Mouse (Mus musculus): ENCODE data around the gene Myo1e. TPM values are rescaled to one million over a fixed set of nuclear protein-coding genes. Genes with fewer than 3 reads are reported as not detected.

Gene Myo1e
- polyA plus RNA-seq, 1 experiment from 2014 or later: 5.9 TPM

- DNase-seq (ENCODE audit: low spot score): no peak
- 48% methylated on average over 18 of the region's 18 CpGs for WGBS
- H3K9me3 ChIP-seq (ENCODE audit: control insufficient read depth, low read length): no peaks in the 10 kb centered on the region
- no peak overlapping the region for H3K4me3 ChIP-seq (ENCODE audit: low read depth, low read length)
- peak overlapping the region; percentile 52 for H3K27ac ChIP-seq (ENCODE audit: low read depth, low read length)
- H3K36me3 ChIP-seq (ENCODE audit: control insufficient read depth, insufficient read depth, low read length): 0 out of 2 replicates have a peak, but pooled peaks cover 2% of the 10 kb centered on the region
- H3K9ac ChIP-seq (ENCODE audit: low read depth, low read length): 0 out of 2 replicates have a peak overlapping the region, but pooled peaks have one; percentile 20
- H3K4me2 ChIP-seq: peak overlapping the region; percentile 33; the same call in 1 of the 2 replicates
- no peaks in the 10 kb centered on the region; the same call in 1 of the 2 replicates for H3K27me3 ChIP-seq (replicated peaks; ENCODE audit: control insufficient read depth, insufficient read depth, low read length)
- H3K4me1 ChIP-seq (replicated peaks; ENCODE audit: control insufficient read depth, insufficient read depth, low read length): peaks cover 11% of the 10 kb centered on the region
- peak; percentile 80 for ATAC-seq (replicated peaks; ENCODE audit: low FRiP score)
Observed at GRCm38 (mm10) chr9:70384958-70385728, 178.0 kb downstream of the Myo1e start.

- Histone ChIP-seq H3K36me3 (ENCODE audit: control insufficient read depth, insufficient read depth, low read length) (no peaks in the 10 kb centered on the region), H3K27ac (ENCODE audit: low read depth, low read length) (no peak overlapping the region), H3K4me3 (ENCODE audit: low read depth, low read length) (no peak overlapping the region), H3K9me3 (ENCODE audit: control insufficient read depth, low read length) (no peaks in the 10 kb centered on the region), H3K27me3 (replicated peaks; ENCODE audit: control insufficient read depth, insufficient read depth, low read length) (no peaks in the 10 kb centered on the region; the same call in 1 of the 2 replicates), H3K4me2 (no peak overlapping the region), H3K9ac (ENCODE audit: low read depth, low read length) (no peak overlapping the region), H3K4me1 (replicated peaks; ENCODE audit: control insufficient read depth, insufficient read depth, low read length) (peaks cover 9% of the 10 kb centered on the region)
- DNase-seq (ENCODE audit: low spot score) (no peak), ATAC-seq (replicated peaks; ENCODE audit: low FRiP score) (no peak)
- 78% methylated on average over 4 of the region's 4 CpGs for WGBS
Observed at GRCm38 (mm10) chr9:70387410-70388119, 180.4 kb downstream of the Myo1e start.

- Histone ChIP-seq H3K9me3 (ENCODE audit: control insufficient read depth, low read length) (no peaks in the 10 kb centered on the region), H3K9ac (ENCODE audit: low read depth, low read length) (no peak overlapping the region), H3K4me3 (ENCODE audit: low read depth, low read length) (no peak overlapping the region), H3K27ac (ENCODE audit: low read depth, low read length) (no peak overlapping the region), H3K4me2 (no peak overlapping the region), H3K27me3 (replicated peaks; ENCODE audit: control insufficient read depth, insufficient read depth, low read length) (no peaks in the 10 kb centered on the region; the same call in 1 of the 2 replicates), H3K36me3 (ENCODE audit: control insufficient read depth, insufficient read depth, low read length) (no peaks in the 10 kb centered on the region), H3K4me1 (replicated peaks; ENCODE audit: control insufficient read depth, insufficient read depth, low read length) (peaks cover 6% of the 10 kb centered on the region)
- DNase-seq (ENCODE audit: low spot score) (no peak), ATAC-seq (replicated peaks; ENCODE audit: low FRiP score) (no peak)
- WGBS: 79% methylated on average over 3 of the region's 3 CpGs
Observed at GRCm38 (mm10) chr9:70389548-70389947, 182.4 kb downstream of the Myo1e start.

GRCm38 (mm10) chr9:70391042-70391441 lies 183.9 kb downstream of the Myo1e start:
- Histone ChIP-seq H3K9me3 (ENCODE audit: control insufficient read depth, low read length) (no peaks in the 10 kb centered on the region), H3K4me3 (ENCODE audit: low read depth, low read length) (no peak overlapping the region), H3K9ac (ENCODE audit: low read depth, low read length) (no peak overlapping the region), H3K36me3 (ENCODE audit: control insufficient read depth, insufficient read depth, low read length) (no peaks in the 10 kb centered on the region), H3K27me3 (replicated peaks; ENCODE audit: control insufficient read depth, insufficient read depth, low read length) (no peaks in the 10 kb centered on the region; the same call in 1 of the 2 replicates), H3K4me1 (replicated peaks; ENCODE audit: control insufficient read depth, insufficient read depth, low read length) (no peaks in the 10 kb centered on the region), H3K27ac (ENCODE audit: low read depth, low read length) (no peak overlapping the region), H3K4me2 (no peak overlapping the region)
- DNase-seq (ENCODE audit: low spot score): no peak
- ATAC-seq (replicated peaks; ENCODE audit: low FRiP score): no peak
- 81% methylated on average over 5 of the region's 5 CpGs for WGBS

DNA sequence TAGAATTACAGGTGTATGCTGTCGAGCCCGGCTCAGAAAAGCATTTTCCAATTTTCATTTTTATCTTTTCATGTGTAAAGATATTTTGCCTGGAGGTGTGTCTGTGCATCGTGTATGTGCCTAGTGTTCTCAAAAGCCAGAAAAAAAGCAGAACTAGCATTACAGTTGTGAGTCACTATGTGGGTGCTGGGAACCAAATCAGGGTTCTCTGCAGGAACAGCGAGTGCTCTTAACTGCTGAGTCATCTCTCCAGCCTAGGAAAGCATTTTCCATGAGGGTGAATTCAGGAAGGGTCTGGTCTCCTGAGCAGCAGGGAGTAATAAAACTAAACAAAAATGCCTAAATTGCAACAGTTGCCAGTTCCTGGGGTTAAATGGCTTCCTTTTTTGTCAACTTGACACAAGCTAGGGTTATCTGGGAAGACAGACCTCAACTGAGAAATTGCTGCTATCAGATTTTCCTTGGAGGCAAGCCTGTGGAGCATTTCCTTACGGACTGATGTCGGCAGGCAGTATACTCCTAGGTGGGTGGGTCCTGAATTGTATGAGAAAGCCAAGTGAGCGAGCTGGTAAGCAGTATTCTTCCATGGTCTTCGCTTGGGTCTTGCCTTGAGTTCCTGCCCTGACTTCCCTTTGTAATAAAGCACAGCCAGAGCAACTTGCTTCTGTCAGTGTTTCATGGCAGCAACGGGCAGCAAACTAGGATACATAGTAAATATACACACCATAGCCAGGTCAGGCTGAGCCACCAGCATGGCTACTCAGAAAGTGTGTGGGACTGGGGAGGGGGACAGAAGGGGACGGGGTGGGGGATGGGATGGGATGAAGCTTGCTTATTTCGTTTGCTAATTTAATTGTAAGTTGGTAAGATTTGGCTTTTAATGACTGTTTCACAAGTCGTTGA lies 184.8 kb downstream of the Myo1e start:
- no peak for ATAC-seq (replicated peaks; ENCODE audit: low FRiP score)

GRCm38 (mm10) chr9:70392563-70392907 lies 185.4 kb downstream of the Myo1e start:
- Histone ChIP-seq H3K4me2 (no peak overlapping the region), H3K27ac (ENCODE audit: low read depth, low read length) (no peak overlapping the region), H3K9ac (ENCODE audit: low read depth, low read length) (no peak overlapping the region), H3K9me3 (ENCODE audit: control insufficient read depth, low read length) (no peaks in the 10 kb centered on the region), H3K36me3 (ENCODE audit: control insufficient read depth, insufficient read depth, low read length) (no peaks in the 10 kb centered on the region), H3K27me3 (replicated peaks; ENCODE audit: control insufficient read depth, insufficient read depth, low read length) (no peaks in the 10 kb centered on the region; the same call in 1 of the 2 replicates), H3K4me1 (replicated peaks; ENCODE audit: control insufficient read depth, insufficient read depth, low read length) (no peaks in the 10 kb centered on the region), H3K4me3 (ENCODE audit: low read depth, low read length) (no peak overlapping the region)
- WGBS: 20% methylated on average over 6 of the region's 6 CpGs
- ATAC-seq (replicated peaks; ENCODE audit: low FRiP score): no peak; the same call in 1 of the 2 replicates
- DNase-seq (ENCODE audit: low spot score): no peak

More for the DNA sequence above, 184.8 kb downstream of the Myo1e start:
- H3K9me3 ChIP-seq (ENCODE audit: control insufficient read depth, low read length): no peaks in the 10 kb centered on the region
- H3K27ac ChIP-seq (ENCODE audit: low read depth, low read length): no peak overlapping the region
- no peak overlapping the region for H3K4me2 ChIP-seq
- no peak overlapping the region for H3K9ac ChIP-seq (ENCODE audit: low read depth, low read length)
- no peaks in the 10 kb centered on the region for H3K36me3 ChIP-seq (ENCODE audit: control insufficient read depth, insufficient read depth, low read length)
- 67% methylated on average over 12 of the region's 12 CpGs for WGBS
- H3K4me1 ChIP-seq (replicated peaks; ENCODE audit: control insufficient read depth, insufficient read depth, low read length): no peaks in the 10 kb centered on the region
- DNase-seq (ENCODE audit: low spot score): no peak
- H3K4me3 ChIP-seq (ENCODE audit: low read depth, low read length): no peak overlapping the region
- no peaks in the 10 kb centered on the region; the same call in 1 of the 2 replicates for H3K27me3 ChIP-seq (replicated peaks; ENCODE audit: control insufficient read depth, insufficient read depth, low read length)

DNA sequence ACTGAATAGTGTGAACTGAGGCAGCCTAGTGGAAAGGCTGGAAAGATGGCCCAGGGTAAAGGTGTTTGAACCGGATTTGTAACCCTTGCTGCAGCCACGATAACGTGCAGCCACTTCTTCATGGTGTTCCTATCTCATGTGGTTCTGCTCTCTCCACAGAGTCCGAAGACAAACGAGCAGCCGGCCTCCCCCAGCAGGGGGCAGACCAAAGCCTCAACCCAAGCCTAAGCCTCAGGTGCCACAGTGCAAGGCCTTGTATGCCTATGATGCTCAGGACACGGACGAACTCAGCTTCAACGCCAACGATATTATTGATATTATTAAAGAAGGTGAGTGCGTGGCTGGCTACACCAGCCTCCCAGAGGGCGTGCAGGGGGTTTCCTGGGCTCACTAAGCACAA lies 188.5 kb downstream of the Myo1e start:
- no peaks in the 10 kb centered on the region for H3K9me3 ChIP-seq (ENCODE audit: control insufficient read depth, low read length)
- no peak for DNase-seq (ENCODE audit: low spot score)
- WGBS: 80% methylated on average over 12 of the region's 12 CpGs

DNA sequence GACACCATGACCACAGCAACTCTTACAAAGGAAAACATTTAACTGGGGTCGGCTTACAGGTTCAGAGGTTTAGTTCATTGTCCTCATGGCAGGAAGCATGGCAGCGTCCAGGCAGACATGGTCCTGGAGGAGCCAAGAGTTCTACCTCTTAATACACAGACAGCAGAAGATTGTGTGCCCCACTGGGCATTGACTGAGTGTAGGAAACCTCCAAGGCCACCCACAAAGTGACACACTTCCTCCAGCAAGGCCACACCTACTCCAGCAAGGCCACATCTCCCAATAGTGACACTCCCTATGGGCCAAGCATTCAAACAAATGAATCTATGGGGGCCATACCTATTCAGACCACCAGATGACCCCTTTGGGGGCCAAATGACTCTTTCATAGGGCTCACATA lies 188.9 kb downstream of the Myo1e start:
- H3K4me1 ChIP-seq (replicated peaks; ENCODE audit: control insufficient read depth, insufficient read depth, low read length): no peaks in the 10 kb centered on the region
- no peaks in the 10 kb centered on the region for H3K9me3 ChIP-seq (ENCODE audit: control insufficient read depth, low read length)
- no peak overlapping the region for H3K27ac ChIP-seq (ENCODE audit: low read depth, low read length)
- WGBS: 83% methylated on average over 2 of the region's 2 CpGs
- DNase-seq (ENCODE audit: low spot score) (no peak), ATAC-seq (replicated peaks; ENCODE audit: low FRiP score) (no peak)
- H3K9ac ChIP-seq (ENCODE audit: low read depth, low read length): no peak overlapping the region
- no peaks in the 10 kb centered on the region for H3K36me3 ChIP-seq (ENCODE audit: control insufficient read depth, insufficient read depth, low read length)
- H3K4me2 ChIP-seq: no peak overlapping the region
- H3K4me3 ChIP-seq (ENCODE audit: low read depth, low read length): no peak overlapping the region
- no peaks in the 10 kb centered on the region for H3K27me3 ChIP-seq (replicated peaks; ENCODE audit: control insufficient read depth, insufficient read depth, low read length)

More for the DNA sequence above, 188.5 kb downstream of the Myo1e start:
- H3K4me3 ChIP-seq (ENCODE audit: low read depth, low read length): no peak overlapping the region
- no peak for ATAC-seq (replicated peaks; ENCODE audit: low FRiP score)
- no peak overlapping the region for H3K27ac ChIP-seq (ENCODE audit: low read depth, low read length)
- H3K4me1 ChIP-seq (replicated peaks; ENCODE audit: control insufficient read depth, insufficient read depth, low read length): no peaks in the 10 kb centered on the region
- no peaks in the 10 kb centered on the region for H3K27me3 ChIP-seq (replicated peaks; ENCODE audit: control insufficient read depth, insufficient read depth, low read length)
- no peak overlapping the region for H3K9ac ChIP-seq (ENCODE audit: low read depth, low read length)
- no peaks in the 10 kb centered on the region for H3K36me3 ChIP-seq (ENCODE audit: control insufficient read depth, insufficient read depth, low read length)
- H3K4me2 ChIP-seq: no peak overlapping the region

All from liver, embryonic 11.5 days (tissue).